Mouse (Mus musculus): Measurements from ENCODE around the gene Ncaph. TPM values are rescaled to one million over a fixed set of nuclear protein-coding genes. Genes with fewer than 3 reads are reported as not detected.
A peak's percentile ranks its signal among the peaks of the same experiment; 100 is the strongest.
"Not testable (repeated sequence)": the region's sequence is repeated elsewhere in the genome, so short reads cannot be mapped to it uniquely, and the experiment has no call there.

Gene Ncaph
- polyA plus RNA-seq, 1 experiment from 2014 or later: 19.8 TPM

DNA sequence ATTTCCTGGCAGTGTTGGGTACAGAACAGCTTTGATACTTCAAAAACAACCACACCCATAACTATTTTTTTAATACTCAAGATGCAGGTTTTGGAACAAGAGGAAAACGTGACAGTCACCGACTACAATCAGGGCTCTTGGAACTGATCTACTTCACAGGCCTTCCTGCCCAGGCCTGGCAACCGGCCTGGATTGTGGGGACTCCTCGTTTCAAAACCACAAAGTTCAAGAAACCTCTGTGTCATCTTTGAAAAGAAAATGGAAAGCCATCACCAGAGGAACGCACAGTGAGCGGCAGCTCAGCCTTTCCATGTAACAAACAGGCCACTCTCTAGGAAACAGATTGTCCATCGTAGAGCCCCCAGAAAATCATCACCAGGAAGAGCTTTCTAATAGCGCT, 5.3 kb upstream of the Ncaph start:
- H3K9ac ChIP-seq: no peak overlapping the region
- no peak for ATAC-seq (ENCODE audit: low read depth)
- peaks cover 7% of the 10 kb centered on the region; the same call in 1 of the 2 replicates for H3K36me3 ChIP-seq
- peaks cover 46% of the 10 kb centered on the region for H3K4me1 ChIP-seq (replicated peaks)
- H3K27ac ChIP-seq (replicated peaks): no peak overlapping the region
- H3K4me2 ChIP-seq: no peak overlapping the region
- H3K27me3 ChIP-seq: 0 out of 2 replicates have a peak, but pooled peaks cover 3% of the 10 kb centered on the region
- no peak overlapping the region for H3K4me3 ChIP-seq
- H3K9me3 ChIP-seq: no peaks in the 10 kb centered on the region
- WGBS: 96% methylated on average over 8 of the region's 8 CpGs

- Histone ChIP-seq H3K27ac (replicated peaks) (no peak overlapping the region), H3K4me2 (no peak overlapping the region), H3K4me3 (no peak overlapping the region), H3K36me3 (peaks cover 7% of the 10 kb centered on the region; the same call in 1 of the 2 replicates), H3K27me3 (no peaks in the 10 kb centered on the region), H3K9me3 (no peaks in the 10 kb centered on the region), H3K4me1 (replicated peaks) (peaks cover 43% of the 10 kb centered on the region), H3K9ac (no peak overlapping the region)
- ATAC-seq (ENCODE audit: low read depth): no peak
- 90% methylated on average over 4 of the region's 4 CpGs for WGBS
Measured at GRCm38 (mm10) chr2:127138449-127138848, 4.7 kb upstream of the Ncaph start.

- H3K4me2 ChIP-seq: no peak overlapping the region
- no peak for ATAC-seq (ENCODE audit: low read depth)
- peaks cover 46% of the 10 kb centered on the region for H3K4me1 ChIP-seq (replicated peaks)
- H3K9me3 ChIP-seq: no peaks in the 10 kb centered on the region
- H3K27me3 ChIP-seq: no peaks in the 10 kb centered on the region
- H3K27ac ChIP-seq (replicated peaks): peak overlapping the region; percentile 69; the same call in 1 of the 2 replicates
- 77% methylated on average over 10 of the region's 10 CpGs for WGBS
- H3K4me3 ChIP-seq: no peak overlapping the region
- no peak overlapping the region for H3K9ac ChIP-seq
- peaks cover 7% of the 10 kb centered on the region; the same call in 1 of the 2 replicates for H3K36me3 ChIP-seq
Measured at GRCm38 (mm10) chr2:127137838-127138420, 4.2 kb upstream of the Ncaph start.

DNA sequence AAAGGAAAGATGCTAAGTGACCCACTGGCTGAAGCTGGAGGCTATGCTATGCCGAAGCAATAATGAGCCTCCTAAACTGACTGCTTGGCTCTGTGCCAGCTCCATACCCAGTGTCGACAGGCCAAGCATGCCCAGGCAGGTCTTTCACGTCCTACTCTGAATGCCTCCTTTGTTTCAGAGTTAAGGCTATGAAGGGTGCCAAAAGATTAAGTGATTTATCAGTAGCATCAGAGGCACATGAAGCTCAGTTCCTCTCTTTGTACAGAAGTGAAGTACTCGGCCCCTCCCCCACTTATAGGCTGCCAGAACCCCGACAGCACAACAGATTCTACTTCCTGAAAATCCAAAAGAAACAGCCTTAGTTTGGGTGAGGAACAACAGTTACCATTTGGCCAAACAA, 3.2 kb upstream of the Ncaph start:
- peaks cover 7% of the 10 kb centered on the region; the same call in 1 of the 2 replicates for H3K36me3 ChIP-seq
- peak overlapping the region; percentile 9; the same call in 1 of the 2 replicates for H3K4me2 ChIP-seq
- peaks cover 46% of the 10 kb centered on the region for H3K4me1 ChIP-seq (replicated peaks)
- H3K4me3 ChIP-seq: no peak overlapping the region
- 9% methylated on average over 5 of the region's 5 CpGs for WGBS
- ATAC-seq (ENCODE audit: low read depth): peak; percentile 54
- no peaks in the 10 kb centered on the region for H3K9me3 ChIP-seq
- no peaks in the 10 kb centered on the region for H3K27me3 ChIP-seq
- H3K9ac ChIP-seq: no peak overlapping the region
- peak overlapping the region; percentile 69 for H3K27ac ChIP-seq (replicated peaks)

GRCm38 (mm10) chr2:127135255-127135654, 1.5 kb upstream of the Ncaph start:
- 46% methylated on average over 3 of the region's 3 CpGs for WGBS
- H3K4me1 ChIP-seq (replicated peaks): peaks cover 46% of the 10 kb centered on the region

DNA sequence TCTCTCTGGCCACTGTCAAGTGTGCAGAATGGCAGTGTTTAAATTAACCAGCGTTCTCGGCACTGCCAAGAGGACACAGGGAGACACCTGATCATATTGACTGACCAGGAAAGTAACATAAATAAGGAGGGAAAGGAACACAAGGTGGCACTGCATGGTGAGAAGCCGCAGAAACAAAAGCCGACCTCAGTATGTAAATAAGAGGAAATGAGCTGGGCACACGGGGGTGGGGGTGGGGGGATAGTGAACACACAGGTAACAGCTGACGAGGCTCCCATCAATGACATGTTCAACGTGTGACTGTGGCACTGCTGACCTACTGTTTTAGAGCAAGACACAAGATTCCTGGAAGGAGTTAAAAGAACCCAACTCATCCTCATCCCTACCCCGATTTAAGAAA, 2.4 kb downstream of the Ncaph start:
- peaks cover 4% of the 10 kb centered on the region; the same call in 1 of the 2 replicates for H3K36me3 ChIP-seq
- H3K4me2 ChIP-seq: no peak overlapping the region
- ATAC-seq (ENCODE audit: low read depth): no peak
- H3K4me1 ChIP-seq (replicated peaks): peaks cover 29% of the 10 kb centered on the region
- no peak overlapping the region for H3K4me3 ChIP-seq
- 75% methylated on average over 8 of the region's 8 CpGs for WGBS
- no peaks in the 10 kb centered on the region for H3K9me3 ChIP-seq
- H3K27ac ChIP-seq (replicated peaks): no peak overlapping the region
- no peak overlapping the region; the same call in 1 of the 2 replicates for H3K9ac ChIP-seq
- no peaks in the 10 kb centered on the region for H3K27me3 ChIP-seq

More at GRCm38 (mm10) chr2:127135255-127135654, 1.5 kb upstream of the Ncaph start:
- H3K9ac ChIP-seq; H3K27me3 ChIP-seq; ATAC-seq (ENCODE audit: low read depth); H3K27ac ChIP-seq (replicated peaks); H3K36me3 ChIP-seq; H3K4me2 ChIP-seq; H3K9me3 ChIP-seq; H3K4me3 ChIP-seq: not testable (repeated sequence)

- H3K27me3 ChIP-seq: no peaks in the 10 kb centered on the region
- no peak overlapping the region for H3K27ac ChIP-seq (replicated peaks)
- 85% methylated on average over 5 of the region's 5 CpGs for WGBS
- no peaks in the 10 kb centered on the region for H3K9me3 ChIP-seq
- peaks cover 17% of the 10 kb centered on the region for H3K4me1 ChIP-seq (replicated peaks)
- H3K4me2 ChIP-seq: no peak overlapping the region
- no peak overlapping the region for H3K4me3 ChIP-seq
- ATAC-seq (ENCODE audit: low read depth): no peak
- peaks cover 21% of the 10 kb centered on the region for H3K36me3 ChIP-seq
- no peak overlapping the region for H3K9ac ChIP-seq
Measured at GRCm38 (mm10) chr2:127128926-127129325, 4.8 kb downstream of the Ncaph start.

- Histone ChIP-seq H3K27ac (replicated peaks) (peak overlapping the region; percentile 28; the same call in 1 of the 2 replicates), H3K4me3 (no peak overlapping the region), H3K4me1 (replicated peaks) (no peaks in the 10 kb centered on the region), H3K27me3 (no peaks in the 10 kb centered on the region), H3K9ac (no peak overlapping the region), H3K9me3 (no peaks in the 10 kb centered on the region), H3K4me2 (no peak overlapping the region), H3K36me3 (peaks cover 75% of the 10 kb centered on the region)
- WGBS: 89% methylated on average over 8 of the region's 8 CpGs
- no peak for ATAC-seq (ENCODE audit: low read depth)
Measured at GRCm38 (mm10) chr2:127121591-127122235, 12.0 kb downstream of the Ncaph start.

DNA sequence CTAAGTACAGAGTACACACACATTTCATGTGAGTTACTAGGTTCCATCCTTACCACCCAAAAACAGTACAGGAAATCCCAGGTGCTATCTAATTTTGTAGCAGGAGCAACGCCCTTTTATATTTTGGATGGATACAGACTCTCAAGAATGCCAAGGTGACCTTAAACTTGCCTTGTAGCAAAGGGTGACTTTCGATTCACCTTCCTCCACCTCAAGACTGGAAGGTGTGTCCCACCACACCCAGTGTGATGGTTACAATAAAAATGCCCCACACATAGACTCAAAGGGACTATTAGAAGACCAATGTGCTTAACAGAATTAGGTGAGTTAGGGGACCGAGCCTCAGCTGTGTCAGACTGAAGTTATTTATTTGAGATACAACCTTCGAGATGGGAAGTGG, 24.8 kb downstream of the Ncaph start:
- ATAC-seq (ENCODE audit: low read depth): no peak
- WGBS: 98% methylated on average over 4 of the region's 4 CpGs
- Histone ChIP-seq H3K9ac (no peak overlapping the region), H3K4me3 (no peak overlapping the region), H3K4me2 (no peak overlapping the region), H3K36me3 (peaks cover 68% of the 10 kb centered on the region), H3K4me1 (replicated peaks) (no peaks in the 10 kb centered on the region), H3K9me3 (no peaks in the 10 kb centered on the region), H3K27ac (replicated peaks) (no peak overlapping the region), H3K27me3 (no peaks in the 10 kb centered on the region)

DNA sequence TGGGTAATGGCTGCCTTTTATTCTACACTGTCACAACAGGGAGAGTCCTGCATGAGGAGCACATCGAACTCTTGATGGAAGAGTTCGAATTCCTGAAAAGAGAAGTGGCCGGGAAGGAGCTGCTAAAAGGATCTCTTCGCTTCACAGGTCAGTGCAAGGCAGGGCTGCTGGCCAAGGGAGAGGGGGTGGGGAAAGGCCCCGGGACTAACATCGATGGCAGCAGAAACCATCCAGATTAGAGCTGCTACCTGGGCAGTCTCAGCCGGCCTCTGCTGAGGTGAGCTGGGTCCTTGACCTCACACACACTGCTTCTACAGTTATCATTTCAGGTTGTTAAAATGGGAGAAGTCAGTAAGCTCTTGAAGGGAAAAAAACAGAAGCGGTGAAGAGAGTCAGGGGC, 41.8 kb downstream of the Ncaph start:
- H3K27me3 ChIP-seq: no peaks in the 10 kb centered on the region
- H3K36me3 ChIP-seq: peaks cover 5% of the 10 kb centered on the region
- no peak overlapping the region for H3K9ac ChIP-seq
- no peak overlapping the region for H3K4me2 ChIP-seq
- H3K9me3 ChIP-seq: no peaks in the 10 kb centered on the region
- ATAC-seq (ENCODE audit: low read depth): no peak
- H3K27ac ChIP-seq (replicated peaks): no peak overlapping the region
- H3K4me3 ChIP-seq: no peak overlapping the region
- H3K4me1 ChIP-seq (replicated peaks): no peaks in the 10 kb centered on the region
- 80% methylated on average over 8 of the region's 8 CpGs for WGBS

GRCm38 (mm10) chr2:127090151-127090550, 43.6 kb downstream of the Ncaph start:
- H3K27me3 ChIP-seq; H3K9me3 ChIP-seq; H3K27ac ChIP-seq (replicated peaks); H3K9ac ChIP-seq; ATAC-seq (ENCODE audit: low read depth); H3K4me2 ChIP-seq; H3K4me3 ChIP-seq; H3K4me1 ChIP-seq (replicated peaks): not testable (repeated sequence)
- H3K36me3 ChIP-seq: peaks cover 17% of the 10 kb centered on the region

- WGBS: 92% methylated on average over 5 of the region's 5 CpGs
- no peaks in the 10 kb centered on the region for H3K27me3 ChIP-seq
- H3K9me3 ChIP-seq: no peaks in the 10 kb centered on the region
- ATAC-seq (ENCODE audit: low read depth): no peak
- peaks cover 17% of the 10 kb centered on the region for H3K36me3 ChIP-seq
- H3K27ac ChIP-seq (replicated peaks): no peak overlapping the region
- H3K4me2 ChIP-seq: no peak overlapping the region
- no peak overlapping the region for H3K9ac ChIP-seq
- H3K4me3 ChIP-seq: no peak overlapping the region
- no peaks in the 10 kb centered on the region for H3K4me1 ChIP-seq (replicated peaks)
Measured at GRCm38 (mm10) chr2:127086235-127086634, 47.5 kb downstream of the Ncaph start.

All from neural tube, embryonic 13.5 days (tissue).